15 mouse cellular contexts compared by ENCODE assay signal in the genomic region with DNA sequence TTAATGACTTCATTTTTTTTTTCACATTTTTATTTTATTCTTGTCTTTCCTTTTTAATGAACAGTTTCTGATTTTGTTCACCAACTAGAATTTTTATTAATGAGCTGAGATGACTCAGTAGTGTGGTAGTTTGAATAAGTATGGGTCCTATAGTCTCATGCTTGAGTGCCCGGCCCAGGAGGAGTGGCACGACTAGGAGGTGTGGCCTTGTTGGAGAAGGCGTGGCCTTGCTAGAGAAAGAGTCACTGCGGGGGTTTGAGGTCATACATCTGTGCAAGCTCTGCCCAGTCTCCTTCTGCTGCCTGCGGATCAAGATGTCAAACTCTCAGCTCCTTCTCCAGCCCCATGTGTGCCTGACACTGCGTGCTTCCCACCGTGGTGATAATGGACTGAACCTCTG. TPM values are rescaled to one million over a fixed set of nuclear protein-coding genes. Genes with fewer than 3 reads are reported as not detected.
"Had no signal": no experiment of that assay in that cellular context is flagged by ENCODE, and none has a peak within 500 bp of the region (broad histone marks: within the 10 kb centered on the region; RNA-seq: fewer than 3 reads in every experiment).

No protein-coding gene starts in this region.

- H3K9me3 ChIP-seq: kidney, embryonic 15.5 days; limb, embryonic 10.5 days; liver, embryonic 15.5 days; midbrain, embryonic 12.5 days had no signal

- H3K9ac ChIP-seq: kidney, embryonic 15.5 days; liver, embryonic 15.5 days; lung, embryonic 14.5 days had no signal

- H3K4me1 ChIP-seq: kidney, embryonic 15.5 days; liver, embryonic 15.5 days; midbrain, embryonic 12.5 days had no signal

- H3K4me2 ChIP-seq: kidney, embryonic 15.5 days; liver, embryonic 15.5 days; lung, embryonic 14.5 days; midbrain, embryonic 12.5 days had no signal

- H3K4me3 ChIP-seq: kidney, embryonic 15.5 days; left cerebral cortex, adult 2 months; limb, embryonic 10.5 days; liver, embryonic 15.5 days; midbrain, embryonic 12.5 days had no signal

- H3K36me3 ChIP-seq: kidney, embryonic 15.5 days; limb, embryonic 10.5 days; liver, embryonic 15.5 days; midbrain, embryonic 12.5 days had no signal

- H3K27ac ChIP-seq: kidney, embryonic 15.5 days; left cerebral cortex, adult 2 months; limb, embryonic 10.5 days; liver, embryonic 15.5 days; midbrain, embryonic 12.5 days had no signal

- DNase-seq: kidney, adult 2 months; kidney, postnatal 14 days; lung, embryonic 14.5 days; lung, postnatal 10 days; lung, postnatal 4 days; right cerebral cortex, adult 18-20 months; right cerebral cortex, postnatal 25 days; thymus, postnatal 36 days had no signal

- ATAC-seq: midbrain, embryonic 16.5 days had no signal

RNA-seq across cellular contexts. Expression of a gene that starts 28.6 kb away (rescaled TPM):
- polyA plus RNA-seq: lung, embryonic 14.5 days had no signal

RNA-seq across cellular contexts. Expression of a gene that starts 49.3 kb away (rescaled TPM):
- total RNA-seq: megakaryocyte, adult 5-6 weeks had no signal
